Mouse (Mus musculus): ENCODE data around the gene Ak5.

GRCm38 (mm10) chr3:152483800-152484199 is 184.4 kb downstream of the Ak5 start:
- TF ChIP-seq CTCF (IDR thresholded peaks at IDR 0.05; ENCODE audit: control insufficient read depth, insufficient read depth, insufficient replicate concordance, low read depth, low read length) (no peak), POLR2A (IDR thresholded peaks at IDR 0.05; ENCODE audit: control insufficient read depth, low read depth, low read length) (no peak)

Data from testis, adult 2 months (tissue).